Mouse (Mus musculus): ENCODE measurements at regions not wholly inside any gene's neighbourhood (a gene's known extent, or its start where the extent isn't known, plus 50 kb on each side); places are given as distances from the start of the nearest gene placed in this dataset.
A peak's percentile ranks its signal among the peaks of the same experiment; 100 is the strongest.

DNA sequence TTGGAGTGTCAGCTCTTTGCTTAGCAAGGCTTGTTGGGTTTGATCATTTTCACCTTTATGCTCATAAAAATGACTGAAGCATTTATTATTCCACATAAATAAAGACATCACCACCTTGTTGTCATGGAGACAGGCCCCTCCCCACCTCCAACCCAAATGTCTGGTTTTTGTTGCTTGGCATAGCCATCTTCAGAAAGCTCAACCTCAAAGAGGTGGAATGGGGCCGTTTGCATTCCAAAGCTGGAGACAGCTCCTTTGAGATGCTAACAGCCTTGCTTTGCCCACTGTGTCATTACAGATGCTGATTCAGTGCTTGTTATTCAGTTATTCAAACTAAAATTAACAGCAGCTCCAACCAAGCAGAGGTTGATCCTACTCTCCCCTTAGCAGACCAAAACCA, 51.9 kb upstream of the Lgalsl start:
- no peak for DNase-seq (ENCODE audit: low spot score in 2 of 2)

- no peak for DNase-seq (ENCODE audit: low spot score in 2 of 2)
These were observed 53.1 kb upstream of the Lgalsl start for GRCm38 (mm10) chr11:20883907-20884306.

DNA sequence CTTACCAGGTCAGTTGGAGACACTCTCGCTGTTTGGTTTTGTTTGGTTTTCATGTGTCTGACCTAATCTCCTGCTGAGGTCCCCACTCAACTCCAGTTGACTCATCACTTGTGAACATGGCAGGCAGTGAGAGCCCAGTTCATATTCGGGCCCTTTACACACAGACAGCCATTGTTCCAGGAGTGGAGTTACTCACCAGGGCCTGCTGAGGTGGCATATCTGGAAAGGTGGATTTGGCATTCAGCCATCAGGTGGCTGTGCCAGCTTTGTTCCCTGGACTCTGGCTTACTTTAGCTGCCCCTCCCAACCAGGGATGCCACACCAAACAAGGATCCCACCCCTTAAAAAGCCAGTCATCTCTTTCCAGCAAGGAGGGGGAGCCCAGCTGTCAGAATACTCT, 56.2 kb upstream of the Lgalsl start:
- DNase-seq (ENCODE audit: low spot score in 2 of 2) = no peak

DNA sequence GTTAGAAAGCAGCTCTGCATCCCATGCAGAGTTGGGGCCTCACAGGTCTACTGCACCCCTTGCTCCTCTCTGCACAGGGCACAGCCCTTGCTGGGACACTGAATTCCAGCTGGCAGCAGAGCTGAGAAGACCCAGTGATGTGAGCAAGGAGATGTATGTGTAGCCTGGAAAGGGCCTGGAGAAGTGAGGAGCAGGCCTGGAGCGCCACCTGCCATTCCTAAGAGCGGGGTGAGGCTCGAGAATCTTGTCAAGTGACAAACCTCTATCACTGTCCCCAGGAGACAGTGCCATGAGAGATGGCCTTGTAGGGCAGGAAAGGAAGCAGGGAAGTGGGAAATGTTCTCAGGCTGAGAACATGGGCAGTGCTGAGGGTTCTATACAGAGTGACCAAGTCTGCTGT, 59.6 kb upstream of the Lgalsl start:
- DNase-seq (ENCODE audit: low spot score in 2 of 2) = no peak

- DNase-seq (ENCODE audit: low spot score in 2 of 2) = no peak
These were observed 60.9 kb upstream of the Lgalsl start for GRCm38 (mm10) chr11:20891711-20892110.

DNA sequence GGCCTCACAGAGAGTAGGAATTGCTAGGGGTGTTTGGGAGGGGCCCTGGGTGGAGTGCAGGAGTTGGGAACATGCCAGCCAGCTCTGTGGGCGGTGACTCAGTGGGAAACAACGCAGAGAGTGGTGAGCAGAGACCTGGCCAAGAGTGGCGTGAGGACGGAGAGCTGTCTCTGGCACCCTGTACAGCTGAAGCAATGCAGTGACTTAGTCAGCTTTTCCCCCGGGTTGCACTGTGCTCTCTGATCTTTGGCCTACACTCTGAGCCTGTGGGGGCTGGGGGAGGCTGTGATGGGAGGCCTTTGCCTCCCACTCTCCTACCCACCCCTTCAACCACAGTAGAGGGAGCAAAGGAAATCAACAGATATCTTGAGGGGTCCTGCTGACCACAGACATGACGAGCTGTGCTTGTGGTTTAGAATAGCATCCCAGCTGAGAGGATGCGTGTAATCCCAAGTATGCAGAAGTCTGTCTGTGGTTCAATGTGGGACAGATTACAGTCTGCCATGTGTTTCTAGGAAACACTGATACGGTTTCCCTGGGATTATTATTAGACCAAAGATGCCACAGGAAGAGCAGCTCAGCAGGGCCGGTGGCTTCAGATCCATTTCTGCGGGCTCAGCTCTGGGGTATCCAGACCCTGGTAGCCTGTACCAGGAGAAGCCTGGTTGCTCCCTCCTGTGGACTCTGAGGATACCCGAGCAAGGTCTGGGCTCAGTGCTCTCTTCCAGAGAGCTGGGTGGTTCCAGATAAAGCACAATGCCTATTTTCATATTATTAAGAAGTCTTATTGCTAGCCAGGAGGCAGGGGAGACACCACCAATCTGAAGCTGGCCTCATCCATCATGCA, 65.6 kb upstream of the Lgalsl start:
- no peak for DNase-seq (ENCODE audit: low spot score in 2 of 2)

DNA sequence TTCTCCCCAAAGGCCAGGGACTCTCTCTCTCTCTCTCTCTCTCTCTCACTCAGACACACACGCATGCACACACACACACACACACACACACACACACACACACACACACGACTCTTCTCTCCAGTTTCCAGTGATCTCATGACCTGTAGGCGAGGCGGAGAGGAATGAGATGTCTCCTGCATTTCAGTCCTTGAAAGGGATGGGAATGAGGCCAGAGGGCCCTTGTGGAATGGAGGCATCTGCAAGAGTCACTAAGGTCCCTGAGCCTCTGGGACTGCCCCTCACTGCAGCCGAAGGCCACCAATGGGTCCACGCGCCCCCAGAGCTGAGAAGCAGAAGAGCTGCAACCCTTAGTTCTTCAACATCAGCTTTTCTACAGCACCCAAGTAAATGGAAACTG, 66.6 kb upstream of the Lgalsl start:
- no peak for DNase-seq (ENCODE audit: low spot score in 2 of 2)

- no peak for DNase-seq (ENCODE audit: low spot score in 2 of 2)
These were observed 67.7 kb upstream of the Lgalsl start for GRCm38 (mm10) chr11:20898558-20898957.

- DNase-seq (ENCODE audit: low spot score in 2 of 2) = no peak
These were observed 68.9 kb upstream of the Lgalsl start for GRCm38 (mm10) chr11:20899766-20900165.

GRCm38 (mm10) chr11:20902001-20902400, 71.1 kb upstream of the Lgalsl start:
- no peak for DNase-seq (ENCODE audit: low spot score in 2 of 2)

- DNase-seq (ENCODE audit: low spot score in 2 of 2) = no peak
These were observed 72.1 kb upstream of the Lgalsl start for GRCm38 (mm10) chr11:20902910-20903309.

DNA sequence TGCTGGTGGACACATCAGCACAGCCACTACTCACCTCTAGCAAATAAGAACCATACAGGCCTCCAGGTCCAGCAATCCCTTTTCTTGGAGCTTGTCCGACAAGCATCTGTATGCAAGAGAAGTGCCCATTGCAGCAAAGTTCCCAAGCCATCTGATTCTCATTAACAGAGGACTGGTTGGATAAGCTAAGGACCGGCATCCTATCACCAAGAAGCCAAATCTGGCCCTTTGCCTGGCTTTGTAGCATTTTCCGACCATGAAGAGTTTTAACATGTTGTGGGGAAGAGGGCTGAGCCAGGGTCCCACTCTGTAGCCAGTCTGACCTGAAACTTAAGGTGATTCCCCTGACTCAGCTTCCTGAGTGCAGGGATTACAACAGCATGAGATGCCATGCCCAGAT, 77.1 kb upstream of the Lgalsl start:
- no peak for DNase-seq (ENCODE audit: low spot score in 2 of 2)

GRCm38 (mm10) chr11:20908471-20908870, 77.6 kb upstream of the Lgalsl start:
- no peak for DNase-seq (ENCODE audit: low spot score in 2 of 2)

DNA sequence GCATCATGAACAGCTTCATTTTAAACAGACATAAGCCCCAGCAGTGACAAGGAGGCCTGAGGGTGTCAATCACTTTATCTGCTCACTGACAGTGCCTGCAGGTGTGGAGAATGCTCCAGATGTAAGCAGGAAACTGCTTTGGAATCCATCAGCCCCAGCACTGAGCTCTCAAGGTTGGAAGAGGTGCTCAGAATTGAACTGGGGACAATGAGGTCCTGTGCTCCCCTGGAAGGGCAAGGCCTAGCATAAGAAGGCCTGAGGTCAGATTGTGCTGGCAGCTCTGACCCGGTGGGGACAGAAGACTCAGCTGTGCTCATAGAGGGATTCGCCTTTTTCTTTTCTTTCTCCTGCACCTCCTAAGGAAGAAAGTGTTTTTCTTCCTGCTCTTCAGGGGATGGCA, 82.2 kb upstream of the Lgalsl start:
- no peak for DNase-seq (ENCODE audit: low spot score in 2 of 2)

GRCm38 (mm10) chr11:20913598-20914296, 82.9 kb upstream of the Lgalsl start:
- peak; percentile 48 to 82 for DNase-seq (ENCODE audit: low spot score in 2 of 2)

- DNase-seq (ENCODE audit: low spot score in 2 of 2) = no peak
These were observed 83.6 kb upstream of the Lgalsl start for GRCm38 (mm10) chr11:20914297-20914997.

GRCm38 (mm10) chr11:20915182-20915602, 84.3 kb upstream of the Lgalsl start:
- DNase-seq (ENCODE audit: low spot score in 2 of 2) = peak; percentile 52 to 69

DNA sequence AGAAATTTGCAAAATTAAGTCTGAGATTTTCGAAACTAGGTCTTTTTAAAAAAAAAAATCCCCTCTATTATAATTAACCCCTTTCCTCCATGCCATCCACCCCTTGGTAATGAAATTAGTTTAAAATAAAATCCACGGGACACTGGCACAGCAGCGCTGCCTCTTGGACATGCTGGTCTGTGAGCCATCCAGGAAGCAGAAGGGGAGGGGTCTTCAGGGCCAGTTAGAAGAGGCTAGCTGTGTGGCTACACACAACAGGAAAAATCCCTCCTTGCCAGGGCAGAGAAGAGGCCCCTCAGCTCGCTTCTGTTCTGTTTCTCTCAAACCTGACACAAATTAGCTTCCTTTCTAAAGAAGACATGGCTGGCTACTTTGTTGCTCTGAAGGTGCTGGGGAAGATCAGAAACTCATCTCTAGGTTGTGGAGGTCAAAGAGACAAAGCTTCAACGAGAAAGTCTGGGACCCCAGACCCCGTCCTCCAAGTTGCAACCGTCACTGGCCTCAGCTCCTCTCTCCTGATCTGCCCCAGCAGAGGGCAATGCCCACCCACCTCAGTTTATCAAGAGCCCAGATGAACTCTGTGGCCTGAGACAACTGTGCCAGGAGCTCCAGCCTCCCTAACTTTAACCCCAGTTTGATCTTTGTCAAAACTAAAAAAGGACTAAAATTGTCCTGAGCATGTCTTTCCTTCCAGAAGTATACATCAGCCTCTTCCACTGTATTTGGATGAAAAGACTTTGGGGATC, 85.0 kb upstream of the Lgalsl start:
- DNase-seq (ENCODE audit: low spot score in 2 of 2) = no peak

DNA sequence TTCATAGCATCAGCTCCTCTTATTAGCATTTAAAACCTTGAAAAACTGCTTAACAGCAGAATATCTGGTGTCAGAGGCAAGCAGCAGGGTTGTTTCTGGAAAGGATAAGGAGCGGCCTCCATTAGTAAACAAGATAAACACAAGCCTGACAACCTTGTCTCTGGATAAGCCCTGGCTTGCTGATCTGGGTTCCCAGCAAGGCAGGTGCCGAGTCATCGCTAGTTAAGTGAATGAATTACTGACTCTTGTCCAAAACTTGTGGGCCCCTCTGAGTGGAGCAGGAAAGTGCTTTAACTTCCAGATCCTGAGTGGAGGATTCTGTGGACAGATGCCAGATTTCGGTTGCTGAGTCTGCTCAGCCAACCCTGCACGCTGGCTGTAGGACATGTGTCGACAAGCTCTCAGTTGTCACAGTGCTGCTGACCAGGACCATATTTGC, 85.6 kb upstream of the Lgalsl start:
- DNase-seq (ENCODE audit: low spot score in 2 of 2) = no peak

DNA sequence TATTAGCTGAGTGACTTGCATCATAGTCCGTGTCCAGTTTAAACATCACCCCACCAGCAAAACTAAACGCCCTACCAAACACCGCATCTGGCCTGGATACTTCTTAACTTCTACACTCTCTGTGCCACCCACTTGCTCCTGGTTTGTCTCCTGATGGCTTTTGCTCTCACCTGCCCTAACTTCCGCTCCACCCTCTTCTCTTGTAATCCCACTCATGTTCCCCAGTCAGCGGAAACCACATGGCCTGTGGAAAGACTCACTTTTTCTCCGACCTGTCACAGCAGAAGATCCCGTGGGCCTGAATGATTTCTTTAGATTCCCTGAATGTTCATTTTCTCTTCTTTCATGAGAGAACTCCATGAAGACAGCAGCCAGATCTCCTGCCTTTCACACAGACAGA, 86.1 kb upstream of the Lgalsl start:
- no peak for DNase-seq (ENCODE audit: low spot score in 2 of 2)

GRCm38 (mm10) chr11:20917483-20917882, 86.6 kb upstream of the Lgalsl start:
- no peak for DNase-seq (ENCODE audit: low spot score in 2 of 2)

- DNase-seq (ENCODE audit: low spot score in 2 of 2) = no peak
These were observed 92.3 kb upstream of the Lgalsl start for GRCm38 (mm10) chr11:20923115-20923514.
